Mouse (Mus musculus): ENCODE results near the gene Stard9.

DNA sequence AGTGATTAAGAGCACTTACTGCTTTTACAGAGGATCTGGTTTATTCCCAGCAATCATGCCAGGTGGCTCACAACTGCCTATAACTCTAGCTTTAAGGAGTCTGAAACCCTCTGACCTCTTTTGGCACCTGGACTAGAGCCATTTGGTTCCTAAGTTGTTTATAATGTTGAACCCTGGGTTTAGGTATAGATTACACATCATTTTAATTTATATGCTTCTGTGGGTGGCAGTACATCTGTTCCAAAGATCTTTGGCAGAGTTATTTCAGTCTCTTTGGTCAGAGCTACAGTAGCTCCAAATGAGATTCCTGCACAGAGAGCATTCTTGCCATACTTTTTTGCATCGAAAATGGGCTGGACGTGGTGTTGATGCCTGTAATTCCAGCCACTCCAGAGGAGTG, 31.2 kb upstream of the Stard9 start:
- TF ChIP-seq POLR2A (IDR thresholded peaks at IDR 0.05; ENCODE audit: extremely low read depth, insufficient read depth, low read length) (no peak), CTCF (IDR thresholded peaks at IDR 0.05; ENCODE audit: extremely low read depth, insufficient read depth, low read length) (no peak)

Measured in cortical plate, adult 2 months (tissue).